Mouse (Mus musculus) stomach, embryonic 16.5 days (tissue): Measurements from ENCODE around the gene Bag3. TPM values are rescaled to one million over a fixed set of nuclear protein-coding genes. Genes with fewer than 3 reads are reported as not detected.

Experiments
- microRNA-seq: library from miRNA; unstranded; fragments of <30 nt; microRNA quantifications from one replicate; pipeline ENCODE4, GENCODE M21; 2016
- polyA plus RNA-seq: library from polyadenylated mRNA; unstranded; fragments of >200 nt; fragmentation: Nextera tagmentation; extraction: Ambion mirVana; gene quantifications from 2 replicates; pipeline ENCODE4 v1.2.1, GENCODE M21; 2015

Gene Bag3
- polyA plus RNA-seq, 1 experiment from 2014 or later, result 17.4 TPM

Small RNA genes lying within 50 kb of the gene (microRNA-seq; reads per million reads assigned to microRNA genes)
- not detected for gene Gm24365

Other genes with a start within 250 kb of the Bag3 start
- gene BC017158, start 225.4 kb upstream of the Bag3 start, polyA plus RNA-seq, result 33.6 and 35.5 TPM in 2 replicates
- 23.7 and 24.0 TPM in 2 replicates for gene Rgs10, start 104.9 kb upstream of the Bag3 start, polyA plus RNA-seq
- 20.8 and 24.4 TPM in 2 replicates for gene Tial1, start 61.9 kb upstream of the Bag3 start, polyA plus RNA-seq
- 18.5 and 20.2 TPM in 2 replicates for gene Inpp5f, start 87.7 kb downstream of the Bag3 start, polyA plus RNA-seq
- gene Mcmbp, start 216.9 kb downstream of the Bag3 start, polyA plus RNA-seq, result 44.4 and 46.3 TPM in 2 replicates
- 34.5 and 34.8 TPM in 2 replicates for gene Sec23ip, start 221.3 kb downstream of the Bag3 start, polyA plus RNA-seq